Mouse (Mus musculus): ENCODE data around the gene Fhad1.

GRCm38 (mm10) chr4:141942403-141942802 lies 72.5 kb downstream of the Fhad1 start:
- TF ChIP-seq CTCF (IDR thresholded peaks at IDR 0.05; ENCODE audit: low read depth, low read length) (no peak), POLR2A (IDR thresholded peaks at IDR 0.05; ENCODE audit: borderline replicate concordance, low read depth, low read length) (no peak)

Data from bone marrow macrophage, adult 2 months (primary cell).